Mouse (Mus musculus): ENCODE measurements around the gene Epha3. TPM values are rescaled to one million over a fixed set of nuclear protein-coding genes. Genes with fewer than 3 reads are reported as not detected.

Epha3 gene
- total RNA-seq, 1 experiment, result 0.18 TPM

- Histone ChIP-seq H3K9ac (ENCODE audit: insufficient read depth, low read depth, low read length, poor library complexity, severe bottlenecking) (no peak overlapping the region), H3K4me1 (ENCODE audit: control insufficient read depth in 2 of 2, insufficient read depth in 2 of 2, low read length in 2 of 2, poor library complexity in 1 of 2) (no peaks in the 10 kb centered on the region), H3K9me3 (ENCODE audit: control insufficient read depth, insufficient read depth, low read depth, low read length) (no peaks in the 10 kb centered on the region), H3K36me3 (ENCODE audit: control insufficient read depth, insufficient read depth, low read length, poor library complexity, severe bottlenecking) (no peaks in the 10 kb centered on the region), H3K27ac (ENCODE audit: insufficient read depth, low read depth, low read length, poor library complexity, severe bottlenecking) (no peak overlapping the region), H3K4me3 (ENCODE audit: insufficient read depth in 1 of 2, low read depth in 1 of 2, low read length in 2 of 2, poor library complexity in 1 of 2, severe bottlenecking in 1 of 2) (no peak overlapping the region)
- TF ChIP-seq CHD2 (IDR thresholded peaks at IDR 0.05; ENCODE audit: low read depth, low read length), result no peak
- TF ChIP-seq ZC3H11A (IDR thresholded peaks at IDR 0.05; ENCODE audit: borderline replicate concordance, low read depth, low read length), result no peak
- TF ChIP-seq ZNF384 (IDR thresholded peaks at IDR 0.05; ENCODE audit: low read depth, low read length), result no peak
- TF ChIP-seq HCFC1 (IDR thresholded peaks at IDR 0.05; ENCODE audit: borderline replicate concordance, insufficient read depth, low read length), result no peak
- TF ChIP-seq MAFK (IDR thresholded peaks at IDR 0.05; ENCODE audit: insufficient read depth, low read depth, low read length), result no peak
- no peak for DNase-seq (ENCODE audit: low read depth, low spot score)
- in situ Hi-C loops (cut with MboI; ENCODE audit: low sequenced_read_pairs in 2 of 2, unreplicated experiment in 2 of 2), result no loop called here
These were observed 102.8 kb downstream of the Epha3 start for GRCm38 (mm10) chr16:63761177-63761576.

DNA sequence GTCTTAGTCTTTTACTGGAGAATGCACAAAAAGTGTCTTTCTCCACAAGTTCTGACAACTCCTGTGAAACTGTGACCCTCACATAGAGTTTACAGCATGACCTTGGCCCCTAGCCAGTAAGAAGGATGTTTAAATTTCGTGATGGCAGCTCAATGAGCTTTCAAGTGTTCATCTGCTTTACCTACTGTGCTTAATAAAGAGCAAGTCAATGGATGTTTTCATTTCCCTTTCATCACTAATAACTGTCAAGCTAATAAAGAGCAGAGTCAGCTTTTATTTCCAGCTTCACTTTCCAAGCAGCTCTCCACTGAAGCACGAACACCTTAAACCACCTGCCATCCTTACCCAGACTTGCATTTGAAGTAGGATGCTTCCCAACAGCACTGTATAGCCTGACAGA lies 103.9 kb downstream of the Epha3 start:
- no peaks in the 10 kb centered on the region for H3K36me3 ChIP-seq (ENCODE audit: control insufficient read depth, insufficient read depth, low read length, poor library complexity, severe bottlenecking)
- no peaks in the 10 kb centered on the region for H3K9me3 ChIP-seq (ENCODE audit: control insufficient read depth, insufficient read depth, low read depth, low read length)
- no peaks in the 10 kb centered on the region for H3K4me1 ChIP-seq (ENCODE audit: control insufficient read depth in 2 of 2, insufficient read depth in 2 of 2, low read length in 2 of 2, poor library complexity in 1 of 2)
- no peak for DNase-seq (ENCODE audit: low read depth, low spot score)
- in situ Hi-C loops (cut with MboI; ENCODE audit: low sequenced_read_pairs in 2 of 2, unreplicated experiment in 2 of 2), result no loop called here
- no peak overlapping the region for H3K4me3 ChIP-seq (ENCODE audit: insufficient read depth in 1 of 2, low read depth in 1 of 2, low read length in 2 of 2, poor library complexity in 1 of 2, severe bottlenecking in 1 of 2)
- H3K27ac ChIP-seq (ENCODE audit: insufficient read depth, low read depth, low read length, poor library complexity, severe bottlenecking), result no peak overlapping the region
- TF ChIP-seq ZNF384 (IDR thresholded peaks at IDR 0.05; ENCODE audit: low read depth, low read length) (no peak), ZC3H11A (IDR thresholded peaks at IDR 0.05; ENCODE audit: borderline replicate concordance, low read depth, low read length) (no peak), MAFK (IDR thresholded peaks at IDR 0.05; ENCODE audit: insufficient read depth, low read depth, low read length) (no peak), CHD2 (IDR thresholded peaks at IDR 0.05; ENCODE audit: low read depth, low read length) (no peak), HCFC1 (IDR thresholded peaks at IDR 0.05; ENCODE audit: borderline replicate concordance, insufficient read depth, low read length) (no peak)
- no peak overlapping the region for H3K9ac ChIP-seq (ENCODE audit: insufficient read depth, low read depth, low read length, poor library complexity, severe bottlenecking)

DNA sequence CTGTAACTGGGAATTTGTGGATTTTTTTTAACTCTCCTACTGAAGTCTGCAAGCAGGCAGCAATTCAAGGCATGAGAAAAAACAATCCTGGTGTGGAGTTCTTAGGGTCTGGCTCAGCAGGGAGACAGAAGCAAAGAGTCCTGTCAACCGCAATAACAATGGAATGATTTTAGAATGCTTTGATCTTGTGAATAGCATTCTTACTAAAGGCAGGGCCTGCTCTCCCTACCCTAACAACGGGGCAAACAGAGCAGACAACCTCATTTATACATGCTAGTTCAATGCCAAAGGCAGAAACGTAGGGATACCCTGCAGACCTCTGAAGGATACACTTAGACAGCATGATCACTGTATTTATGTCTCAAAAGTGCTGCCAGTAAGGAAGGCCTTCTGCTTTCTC lies 110.9 kb downstream of the Epha3 start:
- Histone ChIP-seq H3K4me1 (ENCODE audit: control insufficient read depth in 2 of 2, insufficient read depth in 2 of 2, low read length in 2 of 2, poor library complexity in 1 of 2) (no peaks in the 10 kb centered on the region), H3K4me3 (ENCODE audit: insufficient read depth in 1 of 2, low read depth in 1 of 2, low read length in 2 of 2, poor library complexity in 1 of 2, severe bottlenecking in 1 of 2) (no peak overlapping the region), H3K9ac (ENCODE audit: insufficient read depth, low read depth, low read length, poor library complexity, severe bottlenecking) (no peak overlapping the region), H3K36me3 (ENCODE audit: control insufficient read depth, insufficient read depth, low read length, poor library complexity, severe bottlenecking) (no peaks in the 10 kb centered on the region), H3K27ac (ENCODE audit: insufficient read depth, low read depth, low read length, poor library complexity, severe bottlenecking) (no peak overlapping the region), H3K9me3 (ENCODE audit: control insufficient read depth, insufficient read depth, low read depth, low read length) (no peaks in the 10 kb centered on the region)
- DNase-seq (ENCODE audit: low read depth, low spot score), result peak; percentile 19
- TF ChIP-seq ZC3H11A (IDR thresholded peaks at IDR 0.05; ENCODE audit: borderline replicate concordance, low read depth, low read length) (no peak), MAFK (IDR thresholded peaks at IDR 0.05; ENCODE audit: insufficient read depth, low read depth, low read length) (no peak), ZNF384 (IDR thresholded peaks at IDR 0.05; ENCODE audit: low read depth, low read length) (no peak), HCFC1 (IDR thresholded peaks at IDR 0.05; ENCODE audit: borderline replicate concordance, insufficient read depth, low read length) (no peak), CHD2 (IDR thresholded peaks at IDR 0.05; ENCODE audit: low read depth, low read length) (no peak)
- in situ Hi-C loops (cut with MboI; ENCODE audit: low sequenced_read_pairs in 2 of 2, unreplicated experiment in 2 of 2), result no loop called here

DNA sequence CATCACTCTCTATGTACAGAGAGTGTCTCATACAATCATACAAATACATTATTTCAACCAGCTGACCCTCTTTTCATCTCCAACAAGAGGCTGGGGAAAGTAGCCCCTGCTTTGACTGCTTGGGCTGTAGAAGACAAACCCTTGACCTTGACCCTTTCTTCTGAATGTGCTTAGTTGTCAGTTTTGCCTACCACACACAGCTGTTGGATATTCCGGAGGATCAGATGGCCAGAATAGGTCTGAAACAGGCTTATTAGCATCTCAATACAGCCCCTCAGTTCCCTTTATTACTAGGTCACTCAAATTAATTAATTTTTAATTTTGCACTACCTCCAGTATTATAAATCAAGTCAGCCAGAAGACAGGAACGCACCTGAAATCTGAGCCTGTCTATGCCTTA lies 116.2 kb downstream of the Epha3 start:
- Histone ChIP-seq H3K36me3 (ENCODE audit: control insufficient read depth, insufficient read depth, low read length, poor library complexity, severe bottlenecking) (no peaks in the 10 kb centered on the region), H3K27ac (ENCODE audit: insufficient read depth, low read depth, low read length, poor library complexity, severe bottlenecking) (no peak overlapping the region), H3K4me1 (ENCODE audit: control insufficient read depth in 2 of 2, insufficient read depth in 2 of 2, low read length in 2 of 2, poor library complexity in 1 of 2) (no peaks in the 10 kb centered on the region), H3K4me3 (ENCODE audit: insufficient read depth in 1 of 2, low read depth in 1 of 2, low read length in 2 of 2, poor library complexity in 1 of 2, severe bottlenecking in 1 of 2) (no peak overlapping the region), H3K9ac (ENCODE audit: insufficient read depth, low read depth, low read length, poor library complexity, severe bottlenecking) (no peak overlapping the region), H3K9me3 (ENCODE audit: control insufficient read depth, insufficient read depth, low read depth, low read length) (no peaks in the 10 kb centered on the region)
- no peak for TF ChIP-seq CHD2 (IDR thresholded peaks at IDR 0.05; ENCODE audit: low read depth, low read length)
- TF ChIP-seq ZC3H11A (IDR thresholded peaks at IDR 0.05; ENCODE audit: borderline replicate concordance, low read depth, low read length), result no peak
- TF ChIP-seq MAFK (IDR thresholded peaks at IDR 0.05; ENCODE audit: insufficient read depth, low read depth, low read length), result peak; percentile 24; the same call in 1 of the 2 replicates
- no peak for TF ChIP-seq HCFC1 (IDR thresholded peaks at IDR 0.05; ENCODE audit: borderline replicate concordance, insufficient read depth, low read length)
- no peak for TF ChIP-seq ZNF384 (IDR thresholded peaks at IDR 0.05; ENCODE audit: low read depth, low read length)
- DNase-seq (ENCODE audit: low read depth, low spot score), result no peak
- in situ Hi-C loops (cut with MboI; ENCODE audit: low sequenced_read_pairs in 2 of 2, unreplicated experiment in 2 of 2), result no loop called here

- no peaks in the 10 kb centered on the region for H3K9me3 ChIP-seq (ENCODE audit: control insufficient read depth, insufficient read depth, low read depth, low read length)
- H3K4me3 ChIP-seq (ENCODE audit: insufficient read depth in 1 of 2, low read depth in 1 of 2, low read length in 2 of 2, poor library complexity in 1 of 2, severe bottlenecking in 1 of 2), result no peak overlapping the region
- in situ Hi-C loops (cut with MboI; ENCODE audit: low sequenced_read_pairs in 2 of 2, unreplicated experiment in 2 of 2), result no loop called here
- no peak overlapping the region for H3K9ac ChIP-seq (ENCODE audit: insufficient read depth, low read depth, low read length, poor library complexity, severe bottlenecking)
- TF ChIP-seq CHD2 (IDR thresholded peaks at IDR 0.05; ENCODE audit: low read depth, low read length) (no peak), ZNF384 (IDR thresholded peaks at IDR 0.05; ENCODE audit: low read depth, low read length) (no peak), HCFC1 (IDR thresholded peaks at IDR 0.05; ENCODE audit: borderline replicate concordance, insufficient read depth, low read length) (no peak), MAFK (IDR thresholded peaks at IDR 0.05; ENCODE audit: insufficient read depth, low read depth, low read length) (no peak), ZC3H11A (IDR thresholded peaks at IDR 0.05; ENCODE audit: borderline replicate concordance, low read depth, low read length) (no peak)
- H3K27ac ChIP-seq (ENCODE audit: insufficient read depth, low read depth, low read length, poor library complexity, severe bottlenecking), result no peak overlapping the region
- H3K4me1 ChIP-seq (ENCODE audit: control insufficient read depth in 2 of 2, insufficient read depth in 2 of 2, low read length in 2 of 2, poor library complexity in 1 of 2), result no peaks in the 10 kb centered on the region
- H3K36me3 ChIP-seq (ENCODE audit: control insufficient read depth, insufficient read depth, low read length, poor library complexity, severe bottlenecking), result no peaks in the 10 kb centered on the region
- no peak for DNase-seq (ENCODE audit: low read depth, low spot score)
These were observed 118.5 kb downstream of the Epha3 start for GRCm38 (mm10) chr16:63745465-63745864.

All from ES-E14 (cell line).